ENCODE assay signal across 19 mouse cellular contexts in the genomic region with DNA sequence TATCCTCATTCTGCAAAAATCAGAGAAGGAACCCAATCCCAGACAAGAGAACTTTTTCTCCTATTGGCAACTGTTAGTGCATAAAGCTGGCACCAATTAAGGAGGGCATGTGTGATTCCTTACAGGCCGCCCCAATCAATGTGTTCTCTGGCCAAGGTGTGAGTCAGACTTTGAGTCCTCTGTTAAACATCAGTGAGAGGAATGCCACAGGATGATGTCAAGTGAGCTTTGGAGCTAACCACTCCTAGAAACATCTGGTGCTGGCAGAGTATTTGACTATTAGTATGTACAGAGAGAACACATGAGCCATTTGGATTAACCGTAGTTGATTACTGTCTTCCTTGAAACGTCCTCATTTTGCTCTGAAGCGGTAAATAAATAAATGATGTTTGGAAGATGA. TPM values are rescaled to one million over a fixed set of nuclear protein-coding genes. Genes with fewer than 3 reads are reported as not detected.
DNase-seq lines count a peak whose midpoint lies in the region; ATAC-seq and TF ChIP-seq lines count a peak whose summit lies in the region.
"Had no signal": no experiment of that assay in that cellular context is flagged by ENCODE, and none has a peak within 500 bp of the region (broad histone marks: within the 10 kb centered on the region; RNA-seq: fewer than 3 reads in every experiment).

No protein-coding gene starts in this region.

- no peak for TF ChIP-seq POLR2A in liver, adult 2 months (IDR thresholded peaks at IDR 0.05; ENCODE audit: extremely low read depth, insufficient read depth, low read length)
- TF ChIP-seq POLR2A in small intestine, adult 2 months (IDR thresholded peaks at IDR 0.05; ENCODE audit: low read depth, low read length) = no peak

- H3K27ac ChIP-seq in liver, adult 2 months (replicated peaks; ENCODE audit: insufficient read depth, low read depth, low read length) = no peak overlapping the region; the same call in 1 of the 2 replicates
- no peak overlapping the region for H3K27ac ChIP-seq in liver, embryonic 11.5 days (ENCODE audit: low read depth, low read length)
- H3K27ac ChIP-seq in embryonic facial prominence, embryonic 14.5 days (replicated peaks; ENCODE audit: low read depth, low read length) = no peak overlapping the region; the same call in 1 of the 2 replicates
- peak overlapping the region; percentile 95 for H3K27ac ChIP-seq in small intestine, adult 2 months (ENCODE audit: insufficient read depth, low read depth, low read length)
- H3K27ac ChIP-seq: embryonic facial prominence, embryonic 13.5 days; forebrain, embryonic 12.5 days; hindbrain, embryonic 14.5 days; kidney, postnatal 0 days; liver, embryonic 13.5 days; lung, embryonic 15.5 days; midbrain, embryonic 10.5 days had no signal

- H3K27me3 ChIP-seq in liver, adult 2 months (ENCODE audit: control insufficient read depth, insufficient read depth, low read length) = no peaks in the 10 kb centered on the region
- H3K27me3 ChIP-seq in liver, embryonic 11.5 days (replicated peaks; ENCODE audit: control insufficient read depth, insufficient read depth, low read length) = no peaks in the 10 kb centered on the region
- no peaks in the 10 kb centered on the region; the same call in 1 of the 2 replicates for H3K27me3 ChIP-seq in embryonic facial prominence, embryonic 14.5 days (replicated peaks; ENCODE audit: control insufficient read depth, insufficient read depth, low read length)
- no peaks in the 10 kb centered on the region for H3K27me3 ChIP-seq in small intestine, adult 2 months (ENCODE audit: control insufficient read depth, insufficient read depth, low read length)
- H3K27me3 ChIP-seq: embryonic facial prominence, embryonic 13.5 days; liver, embryonic 13.5 days; lung, embryonic 15.5 days had no signal

- no peaks in the 10 kb centered on the region for H3K9me3 ChIP-seq in liver, embryonic 11.5 days (ENCODE audit: control insufficient read depth, low read length)
- no peaks in the 10 kb centered on the region for H3K9me3 ChIP-seq in embryonic facial prominence, embryonic 14.5 days (ENCODE audit: control insufficient read depth, low read length)
- H3K9me3 ChIP-seq: embryonic facial prominence, embryonic 13.5 days; forebrain, embryonic 12.5 days; liver, embryonic 13.5 days; lung, embryonic 15.5 days; midbrain, embryonic 10.5 days had no signal

- intact Hi-C loops in heart, postnatal 36 days (cut with DNase I) = no loop called here

- H3K9ac ChIP-seq in liver, adult 2 months (ENCODE audit: low read depth, low read length) = no peak overlapping the region
- no peak overlapping the region for H3K9ac ChIP-seq in liver, embryonic 11.5 days (ENCODE audit: low read depth, low read length)
- no peak overlapping the region for H3K9ac ChIP-seq in embryonic facial prominence, embryonic 14.5 days (ENCODE audit: low read depth, low read length)
- H3K9ac ChIP-seq: embryonic facial prominence, embryonic 13.5 days; forebrain, embryonic 12.5 days; hindbrain, embryonic 14.5 days; liver, embryonic 13.5 days; lung, embryonic 15.5 days had no signal

- H3K4me1 ChIP-seq in liver, adult 2 months (ENCODE audit: control insufficient read depth, insufficient read depth, low read length) = peaks cover 13% of the 10 kb centered on the region
- H3K4me1 ChIP-seq in liver, embryonic 11.5 days (replicated peaks; ENCODE audit: control insufficient read depth, insufficient read depth, low read length) = no peaks in the 10 kb centered on the region
- no peaks in the 10 kb centered on the region for H3K4me1 ChIP-seq in embryonic facial prominence, embryonic 14.5 days (ENCODE audit: control insufficient read depth, insufficient read depth, low read length)
- peaks cover 12% of the 10 kb centered on the region; the same call in 1 of the 2 replicates for H3K4me1 ChIP-seq in small intestine, adult 2 months (ENCODE audit: control insufficient read depth, insufficient read depth, insufficient read length, low read length)
- H3K4me1 ChIP-seq: embryonic facial prominence, embryonic 13.5 days; forebrain, embryonic 12.5 days; liver, embryonic 13.5 days; lung, embryonic 15.5 days; midbrain, embryonic 10.5 days had no signal

- 40% methylated on average over 4 of the region's 4 CpGs for WGBS in liver, adult 2 months
- 78% methylated on average over 4 of the region's 4 CpGs for WGBS in liver, embryonic 11.5 days
- WGBS in embryonic facial prominence, embryonic 14.5 days = 57% methylated on average over 4 of the region's 4 CpGs
- WGBS in small intestine, adult 2 months = 28% methylated on average over 4 of the region's 4 CpGs

- ATAC-seq in liver, embryonic 11.5 days (replicated peaks; ENCODE audit: low FRiP score) = no peak
- no peak for ATAC-seq in embryonic facial prominence, embryonic 14.5 days (ENCODE audit: low read depth)
- ATAC-seq: activated CD4-positive, CD25-positive, alpha-beta regulatory T cell, adult 4 months had no signal

- TF ChIP-seq CTCF in liver, adult 2 months (IDR thresholded peaks at IDR 0.05; ENCODE audit: low read depth, low read length) = no peak
- TF ChIP-seq CTCF in small intestine, adult 2 months (IDR thresholded peaks at IDR 0.05; ENCODE audit: extremely low read depth, insufficient read length, insufficient replicate concordance, low read depth, low read length) = no peak

- no peaks in the 10 kb centered on the region for H3K79me2 ChIP-seq in liver, adult 2 months (ENCODE audit: control insufficient read depth, insufficient read depth, low read length)

- H3K36me3 ChIP-seq in liver, adult 2 months (ENCODE audit: control insufficient read depth, insufficient read depth, low read length) = no peaks in the 10 kb centered on the region
- H3K36me3 ChIP-seq in liver, embryonic 11.5 days (ENCODE audit: control insufficient read depth, insufficient read depth, low read length) = no peaks in the 10 kb centered on the region
- no peaks in the 10 kb centered on the region for H3K36me3 ChIP-seq in embryonic facial prominence, embryonic 14.5 days (ENCODE audit: control insufficient read depth, insufficient read depth, low read length)
- H3K36me3 ChIP-seq in small intestine, adult 2 months (ENCODE audit: control insufficient read depth, insufficient read depth, low read length) = no peaks in the 10 kb centered on the region
- H3K36me3 ChIP-seq: embryonic facial prominence, embryonic 13.5 days; forebrain, embryonic 12.5 days; liver, embryonic 13.5 days; lung, embryonic 15.5 days; midbrain, embryonic 10.5 days had no signal

- DNase-seq in heart, adult 11 months = peak; percentile 89
- DNase-seq in heart, postnatal 36 days = no peak
- peak; percentile 85 for DNase-seq in liver, adult 2 months (ENCODE audit: extremely low read depth, low read depth, low spot score)
- DNase-seq in liver, embryonic 11.5 days (ENCODE audit: low spot score) = no peak
- DNase-seq in embryonic facial prominence, embryonic 14.5 days (ENCODE audit: low spot score) = peak; percentile 51
- DNase-seq in urinary bladder, adult 2 months (ENCODE audit: low spot score) = no peak
- DNase-seq: adrenal gland, postnatal 10 days; cerebellum, adult 9-10 months; liver, embryonic 13.5 days; lung, postnatal 4 days had no signal

- no peak overlapping the region for H3K4me3 ChIP-seq in liver, adult 2 months (ENCODE audit: insufficient read depth, low read depth, low read length)
- no peak overlapping the region for H3K4me3 ChIP-seq in liver, embryonic 11.5 days (ENCODE audit: low read depth, low read length)
- no peak overlapping the region for H3K4me3 ChIP-seq in embryonic facial prominence, embryonic 14.5 days (ENCODE audit: low read depth, low read length)
- H3K4me3 ChIP-seq in small intestine, adult 2 months (ENCODE audit: low read depth, low read length) = no peak overlapping the region
- H3K4me3 ChIP-seq: embryonic facial prominence, embryonic 13.5 days; forebrain, embryonic 12.5 days; liver, embryonic 13.5 days; lung, embryonic 15.5 days; midbrain, embryonic 10.5 days had no signal

- no peak overlapping the region for H3K4me2 ChIP-seq in liver, embryonic 11.5 days
- H3K4me2 ChIP-seq in embryonic facial prominence, embryonic 14.5 days (ENCODE audit: low read depth, low read length) = no peak overlapping the region
- H3K4me2 ChIP-seq: embryonic facial prominence, embryonic 13.5 days; forebrain, embryonic 12.5 days; heart, embryonic 11.5 days; hindbrain, embryonic 14.5 days; liver, embryonic 13.5 days; lung, embryonic 15.5 days had no signal

RNA-seq across cellular contexts. Expression of gene Rap2c, which starts 40.9 kb away (rescaled TPM):
- total RNA-seq in heart, postnatal 36 days (2021) = 10 to 100 TPM; 20.4 to 21.4 TPM
- total RNA-seq in liver, adult 2 months (2014; rRNA removed) = 15.7 and 16.3 TPM in 2 replicates
- 3.6 TPM in 2 replicates for polyA plus RNA-seq in liver, adult 2 months (2012; rRNA removed)
- polyA plus RNA-seq in liver, embryonic 11.5 days (2014; fragmentation: Nextera tagmentation; extraction: Ambion mirVana) = 22.4 and 23.6 TPM in 2 replicates
- 36.0 and 38.0 TPM in 2 replicates for polyA plus RNA-seq in embryonic facial prominence, embryonic 14.5 days (2014; fragmentation: Nextera tagmentation; extraction: Ambion mirVana)
- polyA plus RNA-seq in small intestine, adult 2 months (2012; rRNA removed) = 0.38 and 1.5 TPM in 2 replicates
- polyA plus RNA-seq in urinary bladder, adult 2 months (2012; rRNA removed) = 13.6 and 13.9 TPM in 2 replicates

Comparison
In these comparisons a context has a peak if more than half of its experiments do, and no peak if none do; other contexts are left out.
1. DNase-seq: peak in heart, adult 11 months (single experiment), liver, adult 2 months (single experiment) and embryonic facial prominence, embryonic 14.5 days (single experiment); none in heart, postnatal 36 days (0 of 2), liver, embryonic 11.5 days (single experiment) and urinary bladder, adult 2 months (single experiment).